Mouse (Mus musculus) testis, adult 2 months (tissue): Measurements from ENCODE around the gene Ccdc124. TPM values are rescaled to one million over a fixed set of nuclear protein-coding genes. Genes with fewer than 3 reads are reported as not detected.

Source experiments
- H3K27ac ChIP-seq: fragments of 200-500 bp; 2 replicates; pipeline ENCODE4 v1.5.1; 2012; ENCODE audit warnings: low read depth, low read length; ENCODE audit not compliant: control insufficient read depth, insufficient read depth
- H3K27me3 ChIP-seq: fragments of 200-500 bp; 2 replicates; pipeline ENCODE4 v1.6.1; 2012; ENCODE audit warnings: mild to moderate bottlenecking, low read length, moderate library complexity; ENCODE audit not compliant: control insufficient read depth, insufficient read depth
- H3K36me3 ChIP-seq: fragments of 200-500 bp; 2 replicates; pipeline ENCODE4 v1.6.1; 2012; ENCODE audit warnings: mild to moderate bottlenecking, low read length; ENCODE audit not compliant: control insufficient read depth, insufficient read depth
- H3K4me1 ChIP-seq: fragments of 200-500 bp; 2 replicates; pipeline ENCODE4 v1.6.1; 2012; ENCODE audit warnings: low read length; ENCODE audit not compliant: control insufficient read depth, insufficient read depth
- H3K4me3 ChIP-seq: fragments of 200-500 bp; 2 replicates; pipeline ENCODE4 v1.5.1; 2012; ENCODE audit warnings: low read depth, mild to moderate bottlenecking, low read length, moderate library complexity, mixed read lengths; ENCODE audit not compliant: control insufficient read depth
- CTCF ChIP-seq: fragments of 200-500 bp; IDR thresholded peaks from 2 replicates; pipeline ENCODE4 v1.5.1; 2012; ENCODE audit warnings: low read depth, mild to moderate bottlenecking, inconsistent platforms, low read length, moderate library complexity; ENCODE audit not compliant: control insufficient read depth, insufficient read depth, insufficient replicate concordance
- POLR2A ChIP-seq: fragments of 200-500 bp; IDR thresholded peaks from 2 replicates; pipeline ENCODE4 v1.6.1; 2012; ENCODE audit warnings: low read depth, mild to moderate bottlenecking, inconsistent platforms, low read length, moderate library complexity; ENCODE audit not compliant: control insufficient read depth
- polyA plus RNA-seq: library from polyadenylated mRNA; depleted of rRNA; stranded (reverse); fragments of >200 nt; gene quantifications from 2 replicates; pipeline ENCODE4 v1.2.3, GENCODE M21; 2012

Gene Ccdc124
- polyA plus RNA-seq, 1 experiment: 51.3 TPM

GRCm38 (mm10) chr8:70868559-70869198 lies 5.1 kb downstream of the Ccdc124 start:
- Histone ChIP-seq H3K4me1 (peaks cover 35% of the 10 kb centered on the region), H3K4me3 (peak overlapping the region; percentile 72), H3K36me3 (no peaks in the 10 kb centered on the region), H3K27me3 (peaks cover 2% of the 10 kb centered on the region; the same call in 1 of the 2 replicates), H3K27ac (peak overlapping the region; percentile 23; the same call in 1 of the 2 replicates)
- TF ChIP-seq CTCF (no peak), POLR2A (no peak)

DNA sequence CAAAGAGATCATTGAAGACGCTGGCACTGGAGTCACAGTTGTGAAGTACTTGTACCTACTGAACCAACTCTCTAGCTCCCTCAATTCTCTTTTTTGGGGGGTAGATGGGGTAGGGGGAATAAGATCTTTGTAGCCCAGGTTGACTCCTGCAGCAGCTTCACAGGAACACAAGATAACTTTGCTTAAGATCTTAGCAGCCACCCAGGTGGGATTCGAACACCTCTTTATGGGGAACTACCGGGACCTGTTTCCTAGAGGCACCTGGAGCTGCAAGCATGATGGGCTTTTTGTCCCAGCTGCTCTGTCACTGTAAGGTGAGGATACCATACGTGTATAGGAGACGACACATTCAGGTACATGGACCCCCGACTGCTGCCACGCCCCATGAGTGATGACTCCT lies 7.2 kb downstream of the Ccdc124 start:
- Histone ChIP-seq H3K36me3 (no peaks in the 10 kb centered on the region), H3K27ac (no peak overlapping the region), H3K4me3 (no peak overlapping the region), H3K27me3 (peaks cover 2% of the 10 kb centered on the region), H3K4me1 (peaks cover 45% of the 10 kb centered on the region)
- TF ChIP-seq CTCF: no peak
- no peak for TF ChIP-seq POLR2A

GRCm38 (mm10) chr8:70866001-70866520 lies 7.7 kb downstream of the Ccdc124 start:
- H3K27ac ChIP-seq: no peak overlapping the region
- TF ChIP-seq POLR2A (no peak), CTCF (no peak)
- peak overlapping the region; percentile 83 for H3K4me3 ChIP-seq
- peaks cover 45% of the 10 kb centered on the region for H3K4me1 ChIP-seq
- peaks cover 2% of the 10 kb centered on the region for H3K27me3 ChIP-seq
- no peaks in the 10 kb centered on the region for H3K36me3 ChIP-seq

DNA sequence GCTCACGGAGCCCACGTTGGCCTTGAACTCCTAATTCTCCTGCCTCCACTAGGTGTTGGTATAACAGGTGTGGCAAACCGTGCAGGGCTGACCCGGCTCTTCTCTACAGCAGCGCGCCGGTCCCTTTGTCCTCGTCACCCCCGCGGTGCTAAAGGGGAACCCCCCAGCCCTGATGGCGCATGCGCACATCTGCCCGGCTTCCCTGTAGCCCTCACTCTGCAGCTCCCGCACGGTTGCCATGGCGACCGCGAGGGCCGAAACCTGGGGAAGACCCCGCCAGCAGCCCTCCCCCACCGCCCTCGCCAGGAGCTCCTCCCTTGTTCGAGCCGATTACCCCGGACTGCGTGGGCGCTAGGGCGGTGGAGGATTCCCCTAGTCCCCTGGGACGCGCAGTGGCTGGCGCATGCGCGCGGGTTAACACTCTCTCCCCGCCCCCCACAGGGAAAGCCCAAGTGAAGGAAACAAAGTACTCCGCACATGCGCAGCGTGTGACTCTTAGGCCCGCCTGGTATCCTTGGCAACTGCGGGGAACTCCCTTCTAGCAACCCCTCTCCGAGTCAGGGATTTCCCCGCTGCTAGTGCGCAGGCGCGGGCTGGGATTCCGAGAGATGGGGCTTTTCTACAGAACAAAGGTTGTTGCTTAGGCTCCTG lies 8.3 kb downstream of the Ccdc124 start:
- TF ChIP-seq POLR2A (no peak), CTCF (no peak)
- Histone ChIP-seq H3K4me1 (peaks cover 45% of the 10 kb centered on the region), H3K27me3 (peaks cover 2% of the 10 kb centered on the region)

DNA sequence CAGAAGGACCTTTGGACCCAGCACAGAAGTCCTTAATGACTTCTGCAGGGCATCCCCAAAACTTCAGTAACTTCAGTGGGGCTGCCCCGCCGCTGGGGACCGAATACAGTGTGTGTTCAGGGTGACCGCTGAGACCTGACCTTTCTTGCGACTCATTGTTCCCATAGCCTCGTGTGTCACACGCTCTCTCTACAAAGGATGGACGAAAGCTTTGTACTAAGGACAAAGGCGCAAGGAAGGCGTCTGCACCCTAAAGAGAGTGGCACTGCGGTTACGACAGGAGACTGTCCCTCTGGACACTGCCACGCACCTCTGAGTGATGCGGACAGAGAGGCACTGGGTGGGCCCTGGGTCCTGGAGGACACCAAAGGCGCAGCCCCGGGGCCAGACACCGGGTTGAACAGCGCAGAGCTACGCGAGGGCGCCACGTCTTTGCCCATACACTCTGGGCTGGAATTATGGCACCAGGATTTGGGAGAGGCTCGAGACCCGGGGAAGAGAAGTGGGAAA lies 9.0 kb downstream of the Ccdc124 start:
- peaks cover 45% of the 10 kb centered on the region for H3K4me1 ChIP-seq

More for the DNA sequence above, 8.3 kb downstream of the Ccdc124 start:
- Histone ChIP-seq H3K36me3 (no peaks in the 10 kb centered on the region), H3K4me3 (peak overlapping the region; percentile 83), H3K27ac (no peak overlapping the region)

DNA sequence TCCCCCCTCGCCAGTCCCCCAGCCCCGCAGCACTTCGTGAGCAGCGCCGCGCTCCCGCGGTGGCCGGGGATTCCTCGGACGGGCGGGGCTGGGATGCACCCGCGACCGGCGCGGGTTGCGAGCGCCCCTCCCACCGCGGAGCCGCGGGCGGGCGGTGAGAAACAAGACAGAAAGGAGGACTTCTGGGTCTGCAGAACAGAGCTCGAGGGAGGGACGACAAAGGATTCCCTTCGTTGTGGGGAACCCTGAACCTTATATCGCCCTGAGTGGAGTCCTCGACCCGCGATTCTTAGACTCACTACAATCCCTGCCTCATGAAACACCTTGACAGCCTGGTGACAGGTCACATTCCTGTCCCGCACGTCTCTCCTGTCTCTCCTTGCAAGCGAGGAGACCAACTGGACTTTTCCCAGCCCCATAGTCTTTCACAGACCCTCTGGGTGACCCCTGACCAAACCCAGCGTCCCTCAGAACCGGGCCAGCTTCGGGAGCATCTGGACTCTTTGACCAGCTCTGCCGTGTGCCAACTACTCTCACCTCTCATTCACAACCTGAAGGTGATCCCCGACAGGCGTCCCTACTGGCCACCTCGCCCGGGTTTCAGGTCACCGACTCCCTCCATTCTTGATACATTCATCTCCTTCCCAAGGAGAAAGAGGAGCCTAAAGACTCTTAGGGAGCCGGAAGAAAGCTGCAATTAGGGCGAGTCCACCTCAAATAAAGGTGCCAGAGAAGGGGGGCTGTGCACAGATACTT lies 9.6 kb downstream of the Ccdc124 start:
- Histone ChIP-seq H3K4me3 (peak overlapping the region; percentile 14), H3K27ac (no peak overlapping the region), H3K4me1 (peaks cover 45% of the 10 kb centered on the region), H3K27me3 (peaks cover 2% of the 10 kb centered on the region), H3K36me3 (no peaks in the 10 kb centered on the region)
- TF ChIP-seq CTCF: no peak
- TF ChIP-seq POLR2A: no peak

More for the DNA sequence above, 9.0 kb downstream of the Ccdc124 start:
- no peak for TF ChIP-seq CTCF
- no peak for TF ChIP-seq POLR2A
- Histone ChIP-seq H3K36me3 (no peaks in the 10 kb centered on the region), H3K27ac (no peak overlapping the region), H3K4me3 (peak overlapping the region; percentile 83), H3K27me3 (peaks cover 2% of the 10 kb centered on the region)
